Comparison of ENCODE assay signal across 8 mouse cellular contexts in genomic region chr19:8251896-8252704, GRCm38 (mm10). TPM values are rescaled to one million over a fixed set of nuclear protein-coding genes. Genes with fewer than 3 reads are reported as not detected.
A peak's percentile ranks its signal among the peaks of the same experiment; 100 is the strongest.
DNase-seq lines count a peak whose midpoint lies in the region; ATAC-seq and TF ChIP-seq lines count a peak whose summit lies in the region.

No protein-coding gene starts in this region.

- TF ChIP-seq CTCF in layer of hippocampus, adult 2 months (conservative IDR thresholded peaks at IDR 0.05) = no peak
- TF ChIP-seq CTCF in small intestine, adult 2 months (IDR thresholded peaks at IDR 0.05; ENCODE audit: extremely low read depth, insufficient read length, insufficient replicate concordance, low read depth, low read length) = no peak

- peak overlapping the region; percentile 57 for H3K27ac ChIP-seq in layer of hippocampus, adult 2 months
- peak overlapping the region; percentile 49 for H3K27ac ChIP-seq in limb, embryonic 11.5 days (replicated peaks; ENCODE audit: low read depth, low read length)
- H3K27ac ChIP-seq in midbrain, embryonic 11.5 days (ENCODE audit: low read depth, low read length) = no peak overlapping the region
- no peak overlapping the region for H3K27ac ChIP-seq in small intestine, adult 2 months (ENCODE audit: insufficient read depth, low read depth, low read length)

- H3K27me3 ChIP-seq in limb, embryonic 11.5 days (ENCODE audit: control insufficient read depth, insufficient read depth, low read length) = no peaks in the 10 kb centered on the region
- no peaks in the 10 kb centered on the region for H3K27me3 ChIP-seq in midbrain, embryonic 11.5 days (ENCODE audit: control insufficient read depth, insufficient read depth, low read length)
- no peaks in the 10 kb centered on the region for H3K27me3 ChIP-seq in small intestine, adult 2 months (ENCODE audit: control insufficient read depth, insufficient read depth, low read length)

- 5% methylated on average over 51 of the region's 58 CpGs for WGBS in limb, embryonic 11.5 days
- WGBS in midbrain, embryonic 11.5 days = 17% methylated on average over 41 of the region's 58 CpGs
- WGBS in small intestine, adult 2 months = 5% methylated on average over 58 of the region's 58 CpGs

- H3K4me2 ChIP-seq in limb, embryonic 11.5 days (ENCODE audit: low read depth, severe bottlenecking) = peak overlapping the region; percentile 48
- peak overlapping the region; percentile 55 for H3K4me2 ChIP-seq in midbrain, embryonic 11.5 days

- 0 out of 2 replicates have a peak, but pooled peaks have one; percentile 20 for TF ChIP-seq POLR2A in small intestine, adult 2 months (IDR thresholded peaks at IDR 0.05; ENCODE audit: low read depth, low read length)

- DNase-seq in layer of hippocampus, adult 2 months (ENCODE audit: low spot score in 2 of 2) = no peak
- no peak for DNase-seq in layer of hippocampus, adult 8-10 months (ENCODE audit: low spot score in 2 of 2)
- DNase-seq in cerebellum, postnatal 10 days = peak; percentile 59 to 75
- peak; percentile 20 for DNase-seq in gastrocnemius, postnatal 14 days
- DNase-seq in hindlimb bud, embryonic 11.5 days (ENCODE audit: extremely low spot score, low read depth, low spot score) = peak; percentile 81
- DNase-seq in limb, embryonic 11.5 days (ENCODE audit: low spot score) = peak; percentile 74
- DNase-seq in midbrain, embryonic 11.5 days (ENCODE audit: low spot score, missing footprints) = peak; percentile 95

- H3K9ac ChIP-seq in limb, embryonic 11.5 days (ENCODE audit: low read length) = peak overlapping the region; percentile 65
- peak overlapping the region; percentile 65 for H3K9ac ChIP-seq in midbrain, embryonic 11.5 days (ENCODE audit: low read length)

- no peaks in the 10 kb centered on the region for H3K36me3 ChIP-seq in limb, embryonic 11.5 days (ENCODE audit: control insufficient read depth, insufficient read depth, low read length)
- H3K36me3 ChIP-seq in midbrain, embryonic 11.5 days (ENCODE audit: control insufficient read depth, insufficient read depth, low read length) = no peaks in the 10 kb centered on the region
- H3K36me3 ChIP-seq in small intestine, adult 2 months (ENCODE audit: control insufficient read depth, insufficient read depth, low read length) = no peaks in the 10 kb centered on the region

- peak; percentile 99 for ATAC-seq in limb, embryonic 11.5 days (ENCODE audit: insufficient number of reproducible peaks, low FRiP score, low TSS enrichment, low read depth)
- peak; percentile 96 for ATAC-seq in midbrain, embryonic 11.5 days (ENCODE audit: low FRiP score)

- peak overlapping the region; percentile 49 for H3K4me3 ChIP-seq in layer of hippocampus, adult 2 months
- peak overlapping the region; percentile 40 for H3K4me3 ChIP-seq in limb, embryonic 11.5 days (ENCODE audit: low read depth, low read length)
- H3K4me3 ChIP-seq in midbrain, embryonic 11.5 days (ENCODE audit: low read depth, low read length) = peak overlapping the region; percentile 52
- H3K4me3 ChIP-seq in small intestine, adult 2 months (ENCODE audit: low read depth, low read length) = peak overlapping the region; percentile 90

- intact Hi-C loops in gastrocnemius, postnatal 14 days (cut with DNase I; ENCODE audit: low total_unique reads) = no loop called here

- H3K9me3 ChIP-seq in limb, embryonic 11.5 days (ENCODE audit: control insufficient read depth, low read length) = peaks cover 2% of the 10 kb centered on the region; the same call in 1 of the 2 replicates
- H3K9me3 ChIP-seq in midbrain, embryonic 11.5 days (ENCODE audit: control insufficient read depth, low read length) = peaks cover 7% of the 10 kb centered on the region; the same call in 1 of the 2 replicates

- H3K4me1 ChIP-seq in limb, embryonic 11.5 days (ENCODE audit: control insufficient read depth, insufficient read depth, low read length) = no peaks in the 10 kb centered on the region
- H3K4me1 ChIP-seq in midbrain, embryonic 11.5 days (ENCODE audit: control insufficient read depth, insufficient read depth, low read length) = no peaks in the 10 kb centered on the region
- no peaks in the 10 kb centered on the region for H3K4me1 ChIP-seq in small intestine, adult 2 months (ENCODE audit: control insufficient read depth, insufficient read depth, insufficient read length, low read length)

RNA-seq across cellular contexts. Expression of gene Slc22a29, which starts 33.4 kb away (rescaled TPM):
- total RNA-seq in layer of hippocampus, adult 2 months (2021) = not detected
- not detected for total RNA-seq in layer of hippocampus, adult 8-10 months (2022)
- total RNA-seq in gastrocnemius, postnatal 14 days (2021) = not detected
- not detected in 2 replicates for polyA plus RNA-seq in limb, embryonic 11.5 days (2014; fragmentation: Nextera tagmentation; extraction: Ambion mirVana)
- not detected in 2 replicates for polyA plus RNA-seq in midbrain, embryonic 11.5 days (2014; fragmentation: Nextera tagmentation; extraction: Ambion mirVana)
- not detected in 2 replicates for polyA plus RNA-seq in small intestine, adult 2 months (2012; rRNA removed)

Comparison
In these comparisons a context has a peak if more than half of its experiments do, and no peak if none do; other contexts are left out.
1. DNase-seq: peak in cerebellum, postnatal 10 days (2 of 2), gastrocnemius, postnatal 14 days (single experiment), hindlimb bud, embryonic 11.5 days (single experiment), limb, embryonic 11.5 days (single experiment) and midbrain, embryonic 11.5 days (single experiment); none in layer of hippocampus, adult 2 months (0 of 2) and layer of hippocampus, adult 8-10 months (0 of 2).
2. H3K27ac ChIP-seq: peak in layer of hippocampus, adult 2 months (single experiment) and limb, embryonic 11.5 days (single experiment); none in midbrain, embryonic 11.5 days (single experiment) and small intestine, adult 2 months (single experiment).
3. H3K4me3 ChIP-seq: peak in every context shown above with its lines; median percentile 90 in small intestine, adult 2 months; 52 in midbrain, embryonic 11.5 days; 49 in layer of hippocampus, adult 2 months; 40 in limb, embryonic 11.5 days.